Mouse (Mus musculus): Measurements from ENCODE around the gene Parp14. TPM values are rescaled to one million over a fixed set of nuclear protein-coding genes. Genes with fewer than 3 reads are reported as not detected.

Gene Parp14
- polyA plus RNA-seq, 1 experiment from 2014 or later = 0.66 TPM

DNA sequence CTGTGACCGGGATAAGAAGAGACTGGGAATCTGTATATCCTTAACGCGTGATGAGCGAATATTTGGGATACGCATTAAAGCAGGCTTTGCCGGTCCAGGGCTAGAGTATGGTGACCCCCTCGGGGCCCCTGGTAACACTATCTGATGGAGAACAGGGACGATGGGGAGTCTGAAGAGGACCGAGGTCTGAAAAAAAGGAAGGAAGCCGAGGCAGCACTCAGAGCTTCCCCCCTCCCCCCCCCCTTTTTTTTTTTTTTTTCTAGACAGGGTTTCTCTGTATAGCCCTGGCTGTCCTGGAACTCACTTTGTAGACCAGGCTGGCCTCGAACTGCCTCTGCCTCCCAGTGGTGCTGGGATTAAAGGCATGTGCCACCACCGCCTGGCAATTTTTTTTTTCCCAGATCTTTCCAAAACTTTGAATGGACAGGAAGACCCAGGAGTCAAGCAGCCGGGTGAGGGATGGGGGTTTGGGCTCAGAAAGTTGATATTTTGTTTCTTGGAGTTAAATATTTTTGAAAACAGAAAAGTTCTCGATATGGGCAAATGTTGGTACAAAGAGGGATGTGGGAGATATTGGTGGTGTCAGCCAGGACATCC, 1.2 kb upstream of the Parp14 start:
- Histone ChIP-seq H3K4me2 (replicated peaks) (0 out of 2 replicates have a peak overlapping the region, but pooled peaks have one; percentile 95), H3K4me1 (replicated peaks; ENCODE audit: control insufficient read depth, insufficient read depth, low read length) (peaks cover 14% of the 10 kb centered on the region; the same call in 1 of the 2 replicates), H3K27ac (no peak overlapping the region), H3K27me3 (ENCODE audit: control insufficient read depth, insufficient read depth, low read length) (peaks cover 37% of the 10 kb centered on the region), H3K9ac (no peak overlapping the region), H3K36me3 (replicated peaks; ENCODE audit: control insufficient read depth, insufficient read depth) (no peaks in the 10 kb centered on the region), H3K4me3 (replicated peaks; ENCODE audit: low read length) (no peak overlapping the region), H3K9me3 (ENCODE audit: control insufficient read depth, low read length) (no peaks in the 10 kb centered on the region)
- ATAC-seq (ENCODE audit: low FRiP score) (no peak), DNase-seq (ENCODE audit: low spot score) (no peak)
- WGBS = 49% methylated on average over 14 of the region's 14 CpGs

GRCm38 (mm10) chr16:35871898-35872297, 554 bp upstream of the Parp14 start:
- no peak overlapping the region for H3K9ac ChIP-seq
- H3K9me3 ChIP-seq (ENCODE audit: control insufficient read depth, low read length) = no peaks in the 10 kb centered on the region
- peak overlapping the region; percentile 46; the same call in 1 of the 2 replicates for H3K4me3 ChIP-seq (replicated peaks; ENCODE audit: low read length)
- no peak for DNase-seq (ENCODE audit: low spot score)
- H3K27me3 ChIP-seq (ENCODE audit: control insufficient read depth, insufficient read depth, low read length) = peaks cover 37% of the 10 kb centered on the region
- 26% methylated on average over 12 of the region's 12 CpGs for WGBS
- H3K4me2 ChIP-seq (replicated peaks) = peak overlapping the region; percentile 95; the same call in 1 of the 2 replicates
- H3K36me3 ChIP-seq (replicated peaks; ENCODE audit: control insufficient read depth, insufficient read depth) = no peaks in the 10 kb centered on the region
- peaks cover 14% of the 10 kb centered on the region; the same call in 1 of the 2 replicates for H3K4me1 ChIP-seq (replicated peaks; ENCODE audit: control insufficient read depth, insufficient read depth, low read length)
- H3K27ac ChIP-seq = no peak overlapping the region
- ATAC-seq (ENCODE audit: low FRiP score) = no peak

GRCm38 (mm10) chr16:35870581-35871047, 730 bp downstream of the Parp14 start:
- H3K9me3 ChIP-seq (ENCODE audit: control insufficient read depth, low read length) = no peaks in the 10 kb centered on the region
- DNase-seq (ENCODE audit: low spot score) (no peak), ATAC-seq (ENCODE audit: low FRiP score) (no peak)
- H3K9ac ChIP-seq = peak overlapping the region; percentile 61
- 2% methylated on average over 12 of the region's 12 CpGs for WGBS
- peak overlapping the region; percentile 46 for H3K4me3 ChIP-seq (replicated peaks; ENCODE audit: low read length)
- peaks cover 37% of the 10 kb centered on the region for H3K27me3 ChIP-seq (ENCODE audit: control insufficient read depth, insufficient read depth, low read length)
- H3K4me2 ChIP-seq (replicated peaks) = peak overlapping the region; percentile 95
- H3K4me1 ChIP-seq (replicated peaks; ENCODE audit: control insufficient read depth, insufficient read depth, low read length) = peaks cover 14% of the 10 kb centered on the region; the same call in 1 of the 2 replicates
- H3K36me3 ChIP-seq (replicated peaks; ENCODE audit: control insufficient read depth, insufficient read depth) = no peaks in the 10 kb centered on the region
- no peak overlapping the region for H3K27ac ChIP-seq

DNA sequence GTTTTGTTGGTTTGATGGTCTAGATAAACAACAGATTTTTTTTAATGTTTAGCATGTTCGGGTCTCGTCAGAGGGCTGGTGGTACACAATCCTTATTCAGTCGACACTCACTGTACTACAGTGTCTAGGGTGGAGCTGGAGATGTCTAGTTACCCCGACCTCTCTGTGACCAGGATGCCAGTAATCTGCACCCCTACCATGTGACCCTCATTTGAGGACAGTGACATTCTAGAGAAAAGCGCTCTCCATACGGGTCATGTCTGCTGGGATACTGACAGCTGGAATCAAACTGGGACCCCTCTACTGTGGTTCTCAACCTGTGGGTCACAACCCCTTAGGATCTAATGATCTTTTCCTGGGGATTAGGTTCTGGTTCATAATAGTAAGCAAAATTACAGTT, 1.7 kb downstream of the Parp14 start:
- H3K27me3 ChIP-seq (ENCODE audit: control insufficient read depth, insufficient read depth, low read length) = peaks cover 37% of the 10 kb centered on the region
- H3K9me3 ChIP-seq (ENCODE audit: control insufficient read depth, low read length) = no peaks in the 10 kb centered on the region
- 70% methylated on average over 6 of the region's 6 CpGs for WGBS
- no peak for DNase-seq (ENCODE audit: low spot score)
- H3K27ac ChIP-seq = no peak overlapping the region
- H3K36me3 ChIP-seq (replicated peaks; ENCODE audit: control insufficient read depth, insufficient read depth) = no peaks in the 10 kb centered on the region
- H3K4me3 ChIP-seq (replicated peaks; ENCODE audit: low read length) = no peak overlapping the region
- no peak for ATAC-seq (ENCODE audit: low FRiP score)
- no peak overlapping the region for H3K9ac ChIP-seq
- H3K4me1 ChIP-seq (replicated peaks; ENCODE audit: control insufficient read depth, insufficient read depth, low read length) = peaks cover 14% of the 10 kb centered on the region; the same call in 1 of the 2 replicates
- no peak overlapping the region for H3K4me2 ChIP-seq (replicated peaks)

DNA sequence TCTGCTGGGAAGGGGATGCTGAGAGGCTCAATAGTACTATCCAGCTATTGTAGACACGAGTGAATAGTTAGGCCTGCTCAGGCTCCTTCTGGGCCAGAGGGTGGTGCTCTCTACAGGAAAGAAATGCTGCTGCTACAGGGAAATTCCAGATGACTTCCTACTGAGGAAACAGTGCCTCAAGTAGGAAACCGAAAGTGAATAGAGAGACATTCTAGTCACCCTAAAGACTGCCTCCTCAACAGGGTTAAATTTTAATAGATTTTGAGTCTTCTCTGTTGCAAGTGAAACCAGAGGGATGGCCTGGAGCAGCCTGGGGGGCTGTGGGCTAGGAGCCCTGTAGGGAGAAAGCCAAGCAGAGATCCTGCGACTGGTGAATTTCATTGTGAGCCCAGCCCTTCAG, 2.2 kb downstream of the Parp14 start:
- Histone ChIP-seq H3K4me3 (replicated peaks; ENCODE audit: low read length) (no peak overlapping the region), H3K9me3 (ENCODE audit: control insufficient read depth, low read length) (no peaks in the 10 kb centered on the region), H3K36me3 (replicated peaks; ENCODE audit: control insufficient read depth, insufficient read depth) (no peaks in the 10 kb centered on the region), H3K27ac (no peak overlapping the region), H3K27me3 (ENCODE audit: control insufficient read depth, insufficient read depth, low read length) (peaks cover 37% of the 10 kb centered on the region), H3K4me2 (replicated peaks) (no peak overlapping the region), H3K9ac (no peak overlapping the region), H3K4me1 (replicated peaks; ENCODE audit: control insufficient read depth, insufficient read depth, low read length) (peaks cover 14% of the 10 kb centered on the region; the same call in 1 of the 2 replicates)
- ATAC-seq (ENCODE audit: low FRiP score) = no peak
- no peak for DNase-seq (ENCODE audit: low spot score)
- WGBS = 27% methylated on average over 3 of the region's 3 CpGs

GRCm38 (mm10) chr16:35867726-35868125, 3.6 kb downstream of the Parp14 start:
- Histone ChIP-seq H3K4me1 (replicated peaks; ENCODE audit: control insufficient read depth, insufficient read depth, low read length) (peaks cover 14% of the 10 kb centered on the region; the same call in 1 of the 2 replicates), H3K4me2 (replicated peaks) (no peak overlapping the region), H3K9me3 (ENCODE audit: control insufficient read depth, low read length) (no peaks in the 10 kb centered on the region), H3K36me3 (replicated peaks; ENCODE audit: control insufficient read depth, insufficient read depth) (no peaks in the 10 kb centered on the region), H3K9ac (no peak overlapping the region), H3K27ac (no peak overlapping the region), H3K4me3 (replicated peaks; ENCODE audit: low read length) (no peak overlapping the region), H3K27me3 (ENCODE audit: control insufficient read depth, insufficient read depth, low read length) (peaks cover 31% of the 10 kb centered on the region)
- ATAC-seq (ENCODE audit: low FRiP score) (no peak), DNase-seq (ENCODE audit: low spot score) (no peak)
- WGBS = 84% methylated on average over 11 of the region's 11 CpGs

DNA sequence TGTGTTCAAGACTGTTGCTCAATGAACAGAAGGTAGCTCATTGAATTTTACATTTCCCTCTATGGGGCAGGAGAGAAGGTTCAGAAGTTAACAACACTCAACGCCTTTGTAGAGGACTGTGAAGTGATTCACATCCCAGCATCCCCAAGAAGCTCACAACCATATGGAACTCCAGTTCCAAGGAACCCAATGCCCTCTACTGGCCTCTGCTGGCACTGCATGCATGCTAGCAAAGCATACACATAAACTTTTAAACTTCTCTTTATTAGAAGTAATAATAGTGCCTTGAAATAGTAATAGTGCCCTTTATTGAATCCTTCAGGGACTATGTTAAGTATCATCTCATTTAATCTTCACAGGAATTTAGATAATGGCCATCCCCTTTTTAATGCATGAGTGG, 9.3 kb downstream of the Parp14 start:
- no peaks in the 10 kb centered on the region for H3K27me3 ChIP-seq (ENCODE audit: control insufficient read depth, insufficient read depth, low read length)
- no peak overlapping the region for H3K4me3 ChIP-seq (replicated peaks; ENCODE audit: low read length)
- H3K4me1 ChIP-seq (replicated peaks; ENCODE audit: control insufficient read depth, insufficient read depth, low read length) = no peaks in the 10 kb centered on the region
- ATAC-seq (ENCODE audit: low FRiP score) (no peak), DNase-seq (ENCODE audit: low spot score) (no peak)
- H3K9me3 ChIP-seq (ENCODE audit: control insufficient read depth, low read length) = no peaks in the 10 kb centered on the region
- no peak overlapping the region for H3K27ac ChIP-seq
- no peaks in the 10 kb centered on the region for H3K36me3 ChIP-seq (replicated peaks; ENCODE audit: control insufficient read depth, insufficient read depth)
- H3K4me2 ChIP-seq (replicated peaks) = no peak overlapping the region
- no peak overlapping the region for H3K9ac ChIP-seq
- 98% methylated on average over 1 of the region's 1 CpGs for WGBS

- 87% methylated on average over 16 of the region's 16 CpGs for WGBS
- Histone ChIP-seq H3K9ac (no peak overlapping the region), H3K36me3 (replicated peaks; ENCODE audit: control insufficient read depth, insufficient read depth) (no peaks in the 10 kb centered on the region), H3K4me2 (replicated peaks) (no peak overlapping the region), H3K9me3 (ENCODE audit: control insufficient read depth, low read length) (no peaks in the 10 kb centered on the region), H3K27ac (no peak overlapping the region), H3K4me3 (replicated peaks; ENCODE audit: low read length) (no peak overlapping the region), H3K27me3 (ENCODE audit: control insufficient read depth, insufficient read depth, low read length) (no peaks in the 10 kb centered on the region), H3K4me1 (replicated peaks; ENCODE audit: control insufficient read depth, insufficient read depth, low read length) (no peaks in the 10 kb centered on the region)
- DNase-seq (ENCODE audit: low spot score) (no peak), ATAC-seq (ENCODE audit: low FRiP score) (no peak)
These were observed 11.1 kb downstream of the Parp14 start for GRCm38 (mm10) chr16:35860236-35860635.

DNA sequence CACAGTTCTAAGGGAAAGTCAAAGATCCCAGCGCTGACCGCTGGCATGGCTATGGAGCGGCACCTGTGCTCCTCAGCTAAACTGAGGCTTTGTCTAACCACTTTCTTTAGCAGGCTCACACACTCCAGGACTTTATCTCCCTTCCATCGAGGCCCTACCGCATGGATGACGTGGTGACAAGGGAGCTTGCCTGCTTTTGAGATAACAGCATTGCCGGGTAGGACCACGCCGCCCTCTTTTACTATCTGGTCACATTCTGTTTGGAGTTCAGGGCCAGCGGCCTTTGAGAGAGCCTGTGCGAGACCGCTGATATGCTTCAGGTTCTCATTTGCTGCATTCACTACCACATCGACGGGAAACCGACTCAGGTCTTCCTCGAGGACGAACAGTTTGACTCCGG, 14.6 kb downstream of the Parp14 start:
- ATAC-seq (ENCODE audit: low FRiP score) = no peak
- Histone ChIP-seq H3K36me3 (replicated peaks; ENCODE audit: control insufficient read depth, insufficient read depth) (no peaks in the 10 kb centered on the region), H3K4me2 (replicated peaks) (no peak overlapping the region), H3K27ac (no peak overlapping the region), H3K4me3 (replicated peaks; ENCODE audit: low read length) (no peak overlapping the region), H3K9ac (no peak overlapping the region), H3K9me3 (ENCODE audit: control insufficient read depth, low read length) (no peaks in the 10 kb centered on the region), H3K27me3 (ENCODE audit: control insufficient read depth, insufficient read depth, low read length) (no peaks in the 10 kb centered on the region), H3K4me1 (replicated peaks; ENCODE audit: control insufficient read depth, insufficient read depth, low read length) (no peaks in the 10 kb centered on the region)
- WGBS = 93% methylated on average over 18 of the region's 18 CpGs
- DNase-seq (ENCODE audit: low spot score) = no peak
